Mouse (Mus musculus) lung, postnatal 0 days (tissue): ENCODE measurements at regions not wholly inside any gene's neighbourhood (a gene's known extent, or its start where the extent isn't known, plus 50 kb on each side); places are given as distances from the start of the nearest gene placed in this dataset.

Experiments
- ATAC-seq: fragments of 200-750 bp; cut with Nextera tagmentation; 2 replicates; pipeline ENCODE4 v1.8.0; 2017; ENCODE audit warnings: moderate library complexity
- DNase-seq: peaks from one replicate; pipeline ENCODE4 v3.0.0-alpha.2; 2016; ENCODE audit warnings: low spot score
- H3K27ac ChIP-seq: fragments of 300-500 bp; sonication (generic); 2 replicates; pipeline ENCODE4 v1.5.1; 2014; ENCODE audit warnings: antibody characterized with exemption, mild to moderate bottlenecking, low read length, mixed read lengths
- H3K27me3 ChIP-seq: fragments of 300-500 bp; sonication (generic); replicated peaks from 2 replicates; pipeline ENCODE4 v1.6.1; 2014; ENCODE audit warnings: low read length, mixed read lengths; ENCODE audit not compliant: insufficient read depth
- H3K36me3 ChIP-seq: fragments of 300-500 bp; sonication (generic); 2 replicates; pipeline ENCODE4 v1.6.1; 2014; ENCODE audit warnings: low read length, mixed read lengths; ENCODE audit not compliant: insufficient read depth
- H3K4me1 ChIP-seq: fragments of 300-500 bp; sonication (generic); 2 replicates; pipeline ENCODE4 v1.6.1; 2014; ENCODE audit warnings: antibody characterized with exemption, low read depth, low read length, mixed read lengths; ENCODE audit not compliant: insufficient read depth
- H3K4me2 ChIP-seq: fragments of 300-500 bp; sonication (generic); replicated peaks from 2 replicates; pipeline ENCODE4 v1.6.1; 2014; ENCODE audit warnings: low read depth, mild to moderate bottlenecking, low read length, moderate library complexity, mixed read lengths
- H3K4me3 ChIP-seq: fragments of 300-500 bp; sonication (generic); 2 replicates; pipeline ENCODE4 v1.5.1; 2014; ENCODE audit warnings: low read depth, low read length
- H3K9ac ChIP-seq: fragments of 300-500 bp; sonication (generic); replicated peaks from 2 replicates; pipeline ENCODE4 v1.6.1; 2014; ENCODE audit warnings: low read depth, mild to moderate bottlenecking
- H3K9me3 ChIP-seq: fragments of 300-500 bp; sonication (generic); 2 replicates; pipeline ENCODE4 v1.6.1; 2016; ENCODE audit warnings: low read length, mixed read lengths
- CTCF ChIP-seq: IDR thresholded peaks from 2 replicates; pipeline ENCODE4 v1.5.1; 2016; ENCODE audit warnings: antibody characterized with exemption, mild to moderate bottlenecking
- EP300 ChIP-seq: IDR thresholded peaks from 2 replicates; pipeline ENCODE4 v1.6.1; 2016; ENCODE audit warnings: antibody characterized with exemption, mild to moderate bottlenecking, control low read depth
- WGBS: fragments of 180-500 bp; shearing (Covaris S2); extraction: QIAGEN DNeasy Blood & Tissue Kit; methylation state at CpG from one replicate; pipeline ENCODE4 v1.1.7; 2014; 5-methylcytosine and 5-hydroxymethylcytosine counted together

DNA sequence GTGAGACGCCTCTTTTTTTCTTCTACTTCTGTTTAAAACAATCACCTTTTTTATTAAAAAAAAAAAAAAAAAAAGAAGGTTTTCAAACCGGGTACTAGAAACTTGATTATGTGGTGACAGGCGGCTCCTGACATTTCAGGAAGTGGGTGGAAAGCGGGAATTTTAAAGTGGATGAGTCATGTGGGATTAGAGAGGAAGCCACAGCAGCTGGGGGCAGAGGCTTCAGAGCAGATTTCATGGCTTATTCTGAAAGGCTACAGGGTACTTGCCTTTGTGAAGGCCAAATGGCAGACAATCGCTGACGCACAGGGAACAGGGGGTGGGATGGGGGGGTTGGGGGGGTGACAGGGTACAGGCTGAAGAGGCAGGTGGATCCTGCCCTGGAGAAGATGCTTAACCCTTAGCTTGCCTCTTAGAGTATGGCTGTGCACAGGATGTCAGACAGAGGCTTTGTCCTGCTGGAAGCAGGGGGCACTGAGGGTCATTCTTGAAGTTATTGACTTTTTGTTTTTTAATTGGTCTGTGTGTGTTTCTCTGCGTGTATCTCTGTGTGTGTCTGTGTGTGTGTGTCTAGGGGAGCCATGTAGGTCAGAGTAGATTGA, 81.4 kb upstream of the Zfp831 start:
- Histone ChIP-seq H3K4me3 (no peak overlapping the region), H3K4me2 (no peak overlapping the region), H3K9ac (no peak overlapping the region), H3K36me3 (no peaks in the 10 kb centered on the region), H3K9me3 (no peaks in the 10 kb centered on the region), H3K4me1 (no peaks in the 10 kb centered on the region), H3K27me3 (no peaks in the 10 kb centered on the region), H3K27ac (no peak overlapping the region)
- ATAC-seq: peak; percentile 33
- DNase-seq: peak; percentile 70
- 15% methylated on average over 7 of the region's 7 CpGs for WGBS
- TF ChIP-seq EP300: no peak

DNA sequence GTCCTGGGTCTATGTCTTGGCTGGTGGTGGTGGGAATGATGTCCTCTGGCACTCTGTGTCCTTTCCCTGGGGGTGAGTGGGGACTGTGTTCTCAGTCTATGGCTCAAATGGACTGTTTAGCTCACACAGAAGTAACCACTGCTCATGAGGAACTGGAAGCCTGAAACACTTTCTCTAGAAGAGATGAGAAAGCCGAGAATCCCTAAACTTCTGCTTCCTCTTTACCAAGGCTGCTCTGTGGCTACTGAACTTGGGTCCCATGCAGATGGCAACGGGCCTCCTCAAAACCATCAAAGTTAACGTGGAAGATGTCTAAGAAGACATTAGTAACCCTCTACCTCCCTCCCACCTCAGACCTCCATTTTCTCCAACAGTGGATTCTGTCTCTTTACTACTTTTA, 79.4 kb upstream of the Zfp831 start:
- DNase-seq: no peak
- no peaks in the 10 kb centered on the region for H3K9me3 ChIP-seq

DNA sequence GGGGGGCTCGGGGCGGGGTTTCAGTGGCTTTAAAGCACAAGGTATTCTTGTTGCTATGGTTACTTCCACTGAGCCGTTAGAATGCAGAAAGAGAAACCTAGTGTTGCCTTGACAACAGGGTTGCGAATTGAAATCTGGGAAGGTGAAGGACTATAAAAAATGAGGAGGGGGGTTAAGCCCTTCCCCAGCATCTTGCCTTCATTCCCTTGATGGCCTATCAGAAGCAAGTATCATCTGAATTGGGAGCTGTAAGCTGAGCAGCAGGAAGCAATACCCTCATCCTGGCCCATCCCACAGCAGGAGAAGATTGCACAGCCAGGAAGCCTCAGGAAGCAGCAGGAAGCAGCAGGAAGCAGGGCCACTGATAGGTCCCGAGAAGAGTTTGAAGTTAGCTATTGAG, 78.5 kb upstream of the Zfp831 start:
- Histone ChIP-seq H3K27ac (no peak overlapping the region), H3K4me3 (no peak overlapping the region), H3K9me3 (no peaks in the 10 kb centered on the region), H3K27me3 (no peaks in the 10 kb centered on the region), H3K36me3 (no peaks in the 10 kb centered on the region), H3K4me2 (no peak overlapping the region), H3K4me1 (no peaks in the 10 kb centered on the region), H3K9ac (no peak overlapping the region)
- DNase-seq (peak; percentile 13), ATAC-seq (no peak)
- WGBS: 22% methylated on average over 5 of the region's 5 CpGs
- TF ChIP-seq CTCF (no peak), EP300 (no peak)

More for the DNA sequence above, 79.4 kb upstream of the Zfp831 start:
- 90% methylated on average over 3 of the region's 3 CpGs for WGBS
- TF ChIP-seq CTCF (no peak), EP300 (no peak)
- Histone ChIP-seq H3K4me3 (no peak overlapping the region), H3K9ac (no peak overlapping the region), H3K4me1 (no peaks in the 10 kb centered on the region), H3K36me3 (no peaks in the 10 kb centered on the region), H3K4me2 (no peak overlapping the region), H3K27me3 (no peaks in the 10 kb centered on the region), H3K27ac (no peak overlapping the region)
- ATAC-seq: no peak

GRCm38 (mm10) chr2:174565891-174566290, 77.4 kb upstream of the Zfp831 start:
- Histone ChIP-seq H3K27ac (no peak overlapping the region), H3K36me3 (no peaks in the 10 kb centered on the region), H3K4me1 (no peaks in the 10 kb centered on the region), H3K9me3 (no peaks in the 10 kb centered on the region), H3K9ac (no peak overlapping the region), H3K27me3 (no peaks in the 10 kb centered on the region), H3K4me2 (no peak overlapping the region), H3K4me3 (no peak overlapping the region)
- ATAC-seq (no peak), DNase-seq (no peak)
- 61% methylated on average over 7 of the region's 7 CpGs for WGBS
- TF ChIP-seq CTCF: no peak
- no peak for TF ChIP-seq EP300

GRCm38 (mm10) chr2:174566752-174567151, 76.6 kb upstream of the Zfp831 start:
- Histone ChIP-seq H3K9ac (no peak overlapping the region), H3K27me3 (no peaks in the 10 kb centered on the region), H3K4me3 (no peak overlapping the region), H3K4me1 (no peaks in the 10 kb centered on the region), H3K36me3 (no peaks in the 10 kb centered on the region), H3K4me2 (no peak overlapping the region), H3K27ac (no peak overlapping the region), H3K9me3 (no peaks in the 10 kb centered on the region)
- TF ChIP-seq EP300 (no peak), CTCF (no peak)
- no peak for DNase-seq
- 78% methylated on average over 4 of the region's 4 CpGs for WGBS
- ATAC-seq: no peak

DNA sequence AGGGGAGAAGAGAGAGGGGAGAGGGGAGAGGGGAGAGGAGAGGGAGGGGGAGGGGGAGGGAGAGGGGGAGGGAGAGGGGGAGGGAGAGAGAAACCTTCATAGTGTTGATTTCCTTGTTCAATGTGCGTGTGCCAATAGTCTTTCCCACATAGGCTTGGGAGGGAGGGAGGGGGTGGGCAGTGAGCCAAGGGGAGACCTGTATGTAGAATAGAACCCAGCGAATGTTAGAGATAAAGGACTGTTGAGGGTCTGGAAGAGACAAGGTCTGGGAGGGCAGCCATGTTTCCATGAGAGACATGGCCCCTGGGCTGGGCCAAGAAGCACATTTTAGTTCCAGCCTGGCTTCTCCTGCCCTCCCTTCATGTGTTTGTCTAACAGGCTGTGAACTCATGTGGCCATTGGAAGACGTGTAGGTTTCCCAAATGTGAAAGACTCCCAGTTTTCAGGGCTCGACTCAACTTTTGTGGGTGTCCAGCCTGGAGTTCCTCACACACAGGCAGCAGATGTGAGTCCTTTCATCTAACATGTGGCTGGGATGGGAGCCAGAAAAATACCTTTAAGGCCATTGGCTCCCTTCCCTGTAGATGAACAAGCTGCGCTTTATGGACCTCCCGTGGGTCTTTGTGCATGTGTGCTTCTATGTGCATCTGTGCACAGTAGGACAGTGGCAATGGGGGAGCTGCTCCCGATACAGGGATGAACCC, 68.4 kb upstream of the Zfp831 start:
- H3K4me2 ChIP-seq: no peak overlapping the region
- no peaks in the 10 kb centered on the region for H3K36me3 ChIP-seq
- no peak overlapping the region for H3K27ac ChIP-seq
- H3K4me1 ChIP-seq: no peaks in the 10 kb centered on the region
- TF ChIP-seq EP300: no peak
- H3K27me3 ChIP-seq: no peaks in the 10 kb centered on the region
- H3K9ac ChIP-seq: no peak overlapping the region
- DNase-seq (no peak), ATAC-seq (no peak)
- no peak overlapping the region for H3K4me3 ChIP-seq
- WGBS: 73% methylated on average over 7 of the region's 7 CpGs
- H3K9me3 ChIP-seq: no peaks in the 10 kb centered on the region
